Mouse (Mus musculus): ENCODE data around the gene Ptpn3. TPM values are rescaled to one million over a fixed set of nuclear protein-coding genes. Genes with fewer than 3 reads are reported as not detected.
A peak's percentile ranks its signal among the peaks of the same experiment; 100 is the strongest.

Ptpn3 gene
- polyA plus RNA-seq, 1 experiment from 2014 or later: 4.9 TPM

GRCm38 (mm10) chr4:57162789-57163722, 138.6 kb downstream of the Ptpn3 start:
- no peak overlapping the region for H3K4me2 ChIP-seq
- H3K4me1 ChIP-seq: peaks cover 13% of the 10 kb centered on the region
- ATAC-seq (ENCODE audit: insufficient number of reproducible peaks, insufficient read depth, low FRiP score, low TSS enrichment, low read depth): no peak
- H3K36me3 ChIP-seq: no peaks in the 10 kb centered on the region
- WGBS: 28% methylated on average over 10 of the region's 10 CpGs
- no peak overlapping the region for H3K9ac ChIP-seq
- H3K27me3 ChIP-seq: no peaks in the 10 kb centered on the region
- no peaks in the 10 kb centered on the region for H3K9me3 ChIP-seq
- peak overlapping the region; percentile 49; the same call in 1 of the 2 replicates for H3K27ac ChIP-seq
- no peak overlapping the region for H3K4me3 ChIP-seq

- no peaks in the 10 kb centered on the region for H3K36me3 ChIP-seq
- H3K27ac ChIP-seq: no peak overlapping the region
- H3K9me3 ChIP-seq: no peaks in the 10 kb centered on the region
- H3K4me2 ChIP-seq: no peak overlapping the region
- WGBS: 83% methylated on average over 7 of the region's 7 CpGs
- H3K27me3 ChIP-seq: no peaks in the 10 kb centered on the region
- no peak overlapping the region for H3K9ac ChIP-seq
- peaks cover 24% of the 10 kb centered on the region for H3K4me1 ChIP-seq
- no peak for ATAC-seq (ENCODE audit: insufficient number of reproducible peaks, insufficient read depth, low FRiP score, low TSS enrichment, low read depth)
- no peak overlapping the region for H3K4me3 ChIP-seq
These were observed 141.1 kb downstream of the Ptpn3 start for GRCm38 (mm10) chr4:57160571-57160970.

GRCm38 (mm10) chr4:57156549-57157169, 145.0 kb downstream of the Ptpn3 start:
- no peak overlapping the region for H3K4me3 ChIP-seq
- H3K9ac ChIP-seq: no peak overlapping the region
- 72% methylated on average over 8 of the region's 8 CpGs for WGBS
- H3K27me3 ChIP-seq: no peaks in the 10 kb centered on the region
- no peaks in the 10 kb centered on the region for H3K9me3 ChIP-seq
- H3K4me1 ChIP-seq: peaks cover 34% of the 10 kb centered on the region
- ATAC-seq (ENCODE audit: insufficient number of reproducible peaks, insufficient read depth, low FRiP score, low TSS enrichment, low read depth): no peak
- H3K27ac ChIP-seq: peak overlapping the region; percentile 24; the same call in 1 of the 2 replicates
- H3K36me3 ChIP-seq: no peaks in the 10 kb centered on the region
- H3K4me2 ChIP-seq: no peak overlapping the region

- H3K27ac ChIP-seq: peak overlapping the region; percentile 86
- H3K9me3 ChIP-seq: no peaks in the 10 kb centered on the region
- ATAC-seq (ENCODE audit: insufficient number of reproducible peaks, insufficient read depth, low FRiP score, low TSS enrichment, low read depth): no peak
- H3K4me2 ChIP-seq: peak overlapping the region; percentile 44
- no peak overlapping the region; the same call in 1 of the 2 replicates for H3K4me3 ChIP-seq
- H3K36me3 ChIP-seq: no peaks in the 10 kb centered on the region
- peak overlapping the region; percentile 51 for H3K9ac ChIP-seq
- no peaks in the 10 kb centered on the region for H3K27me3 ChIP-seq
- peaks cover 34% of the 10 kb centered on the region for H3K4me1 ChIP-seq
- WGBS: 34% methylated on average over 8 of the region's 8 CpGs
These were observed 147.8 kb downstream of the Ptpn3 start for GRCm38 (mm10) chr4:57153838-57154237.

GRCm38 (mm10) chr4:57153068-57153835, 148.4 kb downstream of the Ptpn3 start:
- Histone ChIP-seq H3K9ac (peak overlapping the region; percentile 51), H3K27me3 (no peaks in the 10 kb centered on the region), H3K4me3 (no peak overlapping the region; the same call in 1 of the 2 replicates), H3K4me2 (peak overlapping the region; percentile 44), H3K27ac (peak overlapping the region; percentile 86), H3K9me3 (no peaks in the 10 kb centered on the region), H3K36me3 (no peaks in the 10 kb centered on the region), H3K4me1 (peaks cover 34% of the 10 kb centered on the region)
- ATAC-seq (ENCODE audit: insufficient number of reproducible peaks, insufficient read depth, low FRiP score, low TSS enrichment, low read depth): peak; percentile 64; the same call in 1 of the 2 replicates
- 5% methylated on average over 9 of the region's 9 CpGs for WGBS

- Histone ChIP-seq H3K27ac (no peak overlapping the region), H3K4me2 (no peak overlapping the region), H3K36me3 (no peaks in the 10 kb centered on the region), H3K4me1 (peaks cover 5% of the 10 kb centered on the region), H3K4me3 (no peak overlapping the region), H3K27me3 (0 out of 2 replicates have a peak, but pooled peaks cover 9% of the 10 kb centered on the region), H3K9me3 (no peaks in the 10 kb centered on the region), H3K9ac (no peak overlapping the region)
- no peak for ATAC-seq (ENCODE audit: insufficient number of reproducible peaks, insufficient read depth, low FRiP score, low TSS enrichment, low read depth)
- WGBS: 47% methylated on average over 3 of the region's 3 CpGs
These were observed 153.5 kb downstream of the Ptpn3 start for GRCm38 (mm10) chr4:57148182-57148581.

- peaks cover 31% of the 10 kb centered on the region for H3K4me1 ChIP-seq
- H3K4me3 ChIP-seq: peak within 1 kb of the TSS; percentile 71
- peak within 1 kb of the TSS; percentile 83 for H3K9ac ChIP-seq
- WGBS: under 1% methylated on average over 113 of the region's 142 CpGs
- H3K27me3 ChIP-seq: peaks cover 39% of the 10 kb centered on the region
- peak within 1 kb of the TSS; percentile 92 for H3K4me2 ChIP-seq
- H3K9me3 ChIP-seq: no peaks in the 10 kb centered on the region
- peak; percentile 64 for ATAC-seq (ENCODE audit: insufficient number of reproducible peaks, insufficient read depth, low FRiP score, low TSS enrichment, low read depth)
- no peaks in the 10 kb centered on the region for H3K36me3 ChIP-seq
- H3K27ac ChIP-seq: peak within 1 kb of the TSS; percentile 33; the same call in 1 of the 2 replicates
These were observed 158.4 kb downstream of the Ptpn3 start, which contains the start of gene Epb41l4b for GRCm38 (mm10) chr4:57143026-57143937. Epb41l4b (minus strand) TSS chr4:57143437.

GRCm38 (mm10) chr4:57142374-57143025, 159.1 kb downstream of the Ptpn3 start:
- Histone ChIP-seq H3K4me2 (peak overlapping the region; percentile 92), H3K9ac (peak overlapping the region; percentile 83), H3K27me3 (peaks cover 39% of the 10 kb centered on the region), H3K9me3 (no peaks in the 10 kb centered on the region), H3K27ac (no peak overlapping the region), H3K4me3 (peak overlapping the region; percentile 71), H3K4me1 (peaks cover 37% of the 10 kb centered on the region), H3K36me3 (no peaks in the 10 kb centered on the region)
- no peak for ATAC-seq (ENCODE audit: insufficient number of reproducible peaks, insufficient read depth, low FRiP score, low TSS enrichment, low read depth)
- WGBS: 2% methylated on average over 40 of the region's 43 CpGs

GRCm38 (mm10) chr4:57141908-57142361, 159.7 kb downstream of the Ptpn3 start:
- Histone ChIP-seq H3K9ac (peak overlapping the region; percentile 83), H3K9me3 (no peaks in the 10 kb centered on the region), H3K36me3 (no peaks in the 10 kb centered on the region), H3K4me3 (peak overlapping the region; percentile 71), H3K27ac (no peak overlapping the region), H3K4me2 (peak overlapping the region; percentile 92), H3K27me3 (peaks cover 39% of the 10 kb centered on the region), H3K4me1 (peaks cover 39% of the 10 kb centered on the region)
- WGBS: 2% methylated on average over 26 of the region's 26 CpGs
- ATAC-seq (ENCODE audit: insufficient number of reproducible peaks, insufficient read depth, low FRiP score, low TSS enrichment, low read depth): no peak

Data from embryonic facial prominence, embryonic 13.5 days (tissue).